Mouse (Mus musculus) macrophage (primary cell): Measurements from ENCODE around the gene Tmem40. TPM values are rescaled to one million over a fixed set of nuclear protein-coding genes. Genes with fewer than 3 reads are reported as not detected.
A peak's percentile ranks its signal among the peaks of the same experiment; 100 is the strongest.

Source experiments
- H3K27ac ChIP-seq: fragments of 350-480 bp; formaldehyde crosslinking; 2 replicates; pipeline ENCODE4 v1.9.0; 2021
- H3K36me3 ChIP-seq: fragments of 350-480 bp; formaldehyde crosslinking; 2 replicates; pipeline ENCODE4 v1.9.0; 2021; ENCODE audit errors: inconsistent target
- H3K4me3 ChIP-seq: fragments of 350-480 bp; formaldehyde crosslinking; 2 replicates; pipeline ENCODE4 v1.9.0; 2021; ENCODE audit errors: inconsistent target
- H3K79me2 ChIP-seq: fragments of 350-480 bp; formaldehyde crosslinking; 2 replicates; pipeline ENCODE4 v1.9.0; 2021; ENCODE audit errors: inconsistent target
- WGBS: methylation state at CpG from one replicate; pipeline ENCODE4 v1.1.7; 2026; ENCODE audit warnings: inconsistent platforms; ENCODE audit not compliant: missing documents; 5-methylcytosine and 5-hydroxymethylcytosine counted together
- polyA plus RNA-seq: library from polyadenylated mRNA; stranded (reverse); fragments of 250-400 nt; gene quantifications from 3 replicates; pipeline ENCODE4 v1.2.4, GENCODE M21; 2018; ENCODE audit warnings: inconsistent platforms
- total RNA-seq, 78 experiments: library from RNA; depleted of rRNA; stranded (reverse); fragments of 250-400 nt; gene quantifications; 1 replicate in 9 of 78; 2 replicates in 24 of 78; 3 replicates in 43 of 78; 4 replicates in 2 of 78; pipeline ENCODE4 v1.2.4; 2018; ENCODE audit warnings: inconsistent platforms in 56 of 78

Gene Tmem40
- 1 to 10 TPM in 9 of 26 experiments, under 1 TPM in 5, not detected in 12; 0.75 to 7.2 (median 2.1) TPM for total RNA-seq (2018; cell fraction: chromatin; rRNA removed)
- 1 to 10 TPM in 14 of 26 experiments, under 1 TPM in 12; 0.28 to 4.5 (median 1.2) TPM for total RNA-seq (2018; cell fraction: cytosol; rRNA removed)
- total RNA-seq (2018; cell fraction: nucleus; rRNA removed), result 1 to 10 TPM in 12 of 26 experiments, under 1 TPM in 5, not detected in 9; 0.63 to 4.9 (median 1.6) TPM
- polyA plus RNA-seq, result 0.49 to 1.5 TPM (median 0.86 TPM) in 3 replicates

- Histone ChIP-seq H3K4me3 (no peak within 1 kb of the TSS), H3K36me3 (no peaks in the 10 kb centered on the region), H3K79me2 (no peaks in the 10 kb centered on the region), H3K27ac (peak within 1 kb of the TSS; percentile 58)
- WGBS, result 20% methylated on average over 9 of the region's 9 CpGs
Measured at GRCm38 (mm10) chr6:115761995-115762756, at the start of gene Tmem40. Tmem40 (minus strand) TSS chr6:115762410.

DNA sequence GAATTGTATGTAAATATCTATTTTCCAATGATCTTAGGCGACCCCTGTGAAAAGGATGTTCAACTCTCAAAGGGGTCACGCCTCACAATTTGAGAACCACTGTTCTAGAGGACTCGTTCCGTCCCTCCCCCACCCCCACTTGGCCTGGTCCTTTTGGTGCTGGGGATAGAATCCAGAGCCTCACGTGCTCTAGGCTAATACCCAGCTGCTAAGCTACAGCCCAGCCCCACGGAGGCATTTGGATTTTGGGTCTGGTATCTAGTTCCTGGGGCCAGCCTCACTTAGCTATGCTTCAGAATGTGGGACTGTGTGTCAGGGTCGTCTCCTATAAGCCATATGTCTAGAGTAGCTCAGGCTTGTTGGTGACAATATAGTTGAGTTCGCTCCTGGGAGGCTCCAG lies 49.4 kb upstream of the Tmem40 start:
- whole genome bisulfite sequencing, result 96% methylated on average over 8 of the region's 8 CpGs
- Histone ChIP-seq H3K4me3 (no peak overlapping the region), H3K36me3 (0 out of 2 replicates have a peak, but pooled peaks cover 6% of the 10 kb centered on the region), H3K79me2 (peaks cover 17% of the 10 kb centered on the region), H3K27ac (no peak overlapping the region)

DNA sequence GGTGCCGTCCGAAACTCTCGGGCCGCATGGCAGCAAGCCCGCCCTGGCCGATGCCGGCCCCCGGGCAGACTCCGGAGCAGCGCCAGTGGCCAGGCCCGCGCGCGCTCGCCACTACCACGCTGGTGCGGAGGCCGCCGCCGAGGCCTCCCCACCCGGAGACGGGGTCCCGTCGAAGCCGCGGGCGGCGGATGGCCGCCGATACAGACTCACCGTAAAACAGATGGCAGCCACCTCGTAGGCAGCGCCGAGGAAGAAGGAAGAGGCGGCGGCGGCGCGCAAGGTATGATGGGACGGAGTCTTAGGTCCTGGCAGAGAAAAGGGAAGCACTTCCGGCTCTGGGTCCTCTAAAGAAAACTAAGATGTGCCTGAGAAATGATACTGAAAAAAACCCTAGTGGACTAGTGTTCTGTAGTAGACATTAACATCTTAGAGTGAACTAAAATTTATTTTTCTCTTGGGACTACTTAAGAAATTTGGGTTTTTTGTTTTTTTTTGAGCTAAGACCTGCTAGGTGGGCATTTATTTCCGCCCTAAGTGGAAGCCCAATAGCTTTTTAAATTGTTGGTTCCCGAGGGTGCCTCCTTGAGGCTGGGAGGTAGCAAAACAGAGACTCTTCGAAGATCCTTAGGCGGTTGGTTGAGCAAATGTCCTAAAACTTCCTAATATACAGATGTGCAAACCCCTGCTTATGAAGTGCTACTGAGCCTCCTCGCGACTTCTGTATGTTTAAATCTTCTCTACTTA lies 46.5 kb upstream of the Tmem40 start, which contains the start of gene Rpl32:
Gene Rpl32, minus strand, starts transcription at position 260 of the 744 bp plus-strand sequence.
- peaks cover 31% of the 10 kb centered on the region for H3K79me2 ChIP-seq
- peak within 1 kb of the TSS; percentile 90 for H3K27ac ChIP-seq
- H3K4me3 ChIP-seq, result peak within 1 kb of the TSS; percentile 99
- H3K36me3 ChIP-seq, result peaks cover 28% of the 10 kb centered on the region; the same call in 1 of the 2 replicates
- WGBS, result under 1% methylated on average over 46 of the region's 47 CpGs

GRCm38 (mm10) chr6:115808196-115808487 lies 45.9 kb upstream of the Tmem40 start:
- Histone ChIP-seq H3K36me3 (peaks cover 28% of the 10 kb centered on the region; the same call in 1 of the 2 replicates), H3K27ac (peak overlapping the region; percentile 62), H3K79me2 (peaks cover 31% of the 10 kb centered on the region), H3K4me3 (peak overlapping the region; percentile 99)
- WGBS, result 2% methylated on average over 22 of the region's 22 CpGs

DNA sequence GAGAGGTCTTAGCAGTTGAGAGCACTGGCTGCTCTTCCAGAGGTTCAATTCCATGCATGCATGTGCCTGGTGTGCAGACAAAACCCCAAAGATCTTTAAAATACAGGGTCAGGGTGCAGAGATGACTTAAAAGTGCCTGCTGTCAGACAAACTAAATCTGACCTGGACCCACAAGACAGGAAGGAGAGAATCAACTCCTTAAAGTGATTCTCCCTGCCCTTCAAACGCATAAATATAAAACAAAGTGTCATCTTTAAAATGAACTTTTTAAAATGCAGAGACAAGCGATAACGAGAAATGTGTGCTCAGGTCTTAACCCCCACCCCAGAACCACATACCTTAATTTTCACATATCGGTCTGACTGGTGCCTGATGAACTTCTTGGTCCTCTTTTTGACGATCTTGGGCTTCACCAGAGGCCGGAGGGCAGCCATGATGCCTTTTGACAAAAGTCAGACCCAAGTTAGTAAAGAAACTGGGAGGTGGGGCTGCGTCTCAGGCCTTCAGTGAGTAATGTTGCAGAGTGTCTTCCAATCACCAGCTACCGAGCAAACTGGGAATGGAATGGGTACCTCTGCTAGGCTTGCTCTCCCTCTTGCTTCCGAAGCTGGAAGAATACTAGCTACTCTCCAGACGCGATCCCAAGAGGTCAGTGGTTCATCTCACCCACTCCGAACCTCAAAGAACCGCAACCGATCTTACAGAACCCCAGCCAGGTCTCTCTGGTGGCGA lies 45.4 kb upstream of the Tmem40 start:
- 2% methylated on average over 15 of the region's 15 CpGs for WGBS
- Histone ChIP-seq H3K36me3 (peaks cover 28% of the 10 kb centered on the region; the same call in 1 of the 2 replicates), H3K79me2 (peaks cover 31% of the 10 kb centered on the region), H3K4me3 (peak overlapping the region; percentile 99), H3K27ac (peak overlapping the region; percentile 62)

GRCm38 (mm10) chr6:115804432-115805192 lies 42.4 kb upstream of the Tmem40 start:
- Histone ChIP-seq H3K79me2 (peaks cover 31% of the 10 kb centered on the region), H3K36me3 (peaks cover 28% of the 10 kb centered on the region; the same call in 1 of the 2 replicates)
- 90% methylated on average over 10 of the region's 10 CpGs for WGBS

DNA sequence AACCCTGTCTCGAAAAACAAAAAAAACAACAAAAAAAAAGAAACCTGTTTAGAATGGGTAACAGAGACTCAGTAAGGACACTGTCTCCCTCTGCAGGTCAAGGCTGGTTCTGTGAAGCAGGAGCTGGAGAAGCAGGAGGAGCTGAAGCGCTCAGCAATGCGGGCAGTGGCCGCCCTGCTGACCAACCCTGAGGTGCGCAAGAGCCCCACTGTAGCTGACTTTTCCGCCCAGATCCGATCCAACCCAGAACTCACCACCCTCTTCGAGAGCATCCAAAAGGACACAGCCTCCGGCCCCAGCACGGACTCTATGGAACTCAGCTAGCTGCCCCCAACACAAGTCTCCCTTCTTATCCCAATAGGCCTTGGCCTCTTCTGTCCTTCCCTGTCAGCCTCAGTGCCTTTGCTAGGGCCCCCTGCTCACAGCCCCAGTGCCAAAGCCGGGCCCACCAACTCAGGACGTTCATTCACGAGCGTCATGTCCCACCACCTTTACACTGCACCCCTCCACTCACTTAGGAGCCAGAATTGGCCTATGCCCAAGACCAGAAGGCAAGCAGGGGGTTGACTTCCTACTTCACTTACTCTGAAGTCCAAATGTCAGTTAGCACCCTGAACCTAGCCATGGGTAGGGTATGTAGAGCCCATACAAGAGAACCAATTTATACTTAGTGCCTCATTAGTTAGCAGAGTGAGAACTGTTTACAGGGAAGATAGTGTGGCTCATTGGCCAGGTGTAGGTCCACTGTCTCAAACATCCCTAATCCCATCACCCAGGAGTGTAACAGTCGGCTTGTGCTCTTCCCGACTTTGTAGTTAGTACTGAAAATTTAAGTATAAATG lies 41.6 kb upstream of the Tmem40 start:
- Histone ChIP-seq H3K27ac (no peak overlapping the region), H3K4me3 (no peak overlapping the region), H3K36me3 (peaks cover 28% of the 10 kb centered on the region; the same call in 1 of the 2 replicates), H3K79me2 (peaks cover 31% of the 10 kb centered on the region)
- WGBS, result 61% methylated on average over 16 of the region's 16 CpGs

More at GRCm38 (mm10) chr6:115804432-115805192, 42.4 kb upstream of the Tmem40 start:
- H3K4me3 ChIP-seq, result no peak overlapping the region
- H3K27ac ChIP-seq, result no peak overlapping the region

DNA sequence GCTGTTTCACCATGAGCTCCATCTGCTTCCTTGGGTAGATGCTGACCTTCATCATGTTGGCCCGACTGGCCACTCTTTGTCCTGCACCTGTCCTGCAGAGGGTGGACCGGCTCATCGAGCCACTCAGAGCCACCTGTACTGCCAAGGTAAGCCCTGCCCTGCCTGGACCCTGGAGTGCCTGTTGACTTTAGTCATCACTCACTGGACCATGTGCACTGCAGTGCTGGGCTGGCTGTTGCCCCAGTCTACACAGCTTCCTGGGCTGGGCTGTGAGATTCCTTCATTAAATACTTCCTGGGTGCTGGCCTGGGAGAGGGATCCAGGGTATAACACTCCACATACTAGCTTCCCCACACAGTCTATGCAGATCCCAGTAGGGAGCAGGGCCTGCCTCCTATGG lies 39.6 kb upstream of the Tmem40 start:
- no peak overlapping the region for H3K27ac ChIP-seq
- peaks cover 15% of the 10 kb centered on the region for H3K79me2 ChIP-seq
- WGBS, result 94% methylated on average over 3 of the region's 3 CpGs
- H3K36me3 ChIP-seq, result peaks cover 24% of the 10 kb centered on the region; the same call in 1 of the 2 replicates
- H3K4me3 ChIP-seq, result no peak overlapping the region

GRCm38 (mm10) chr6:115792691-115793215 lies 30.5 kb upstream of the Tmem40 start:
- no peaks in the 10 kb centered on the region for H3K79me2 ChIP-seq
- H3K27ac ChIP-seq, result no peak overlapping the region
- 43% methylated on average over 21 of the region's 21 CpGs for WGBS
- H3K36me3 ChIP-seq, result no peaks in the 10 kb centered on the region
- no peak overlapping the region for H3K4me3 ChIP-seq

GRCm38 (mm10) chr6:115791842-115792686 lies 29.9 kb upstream of the Tmem40 start:
- Histone ChIP-seq H3K36me3 (no peaks in the 10 kb centered on the region), H3K79me2 (no peaks in the 10 kb centered on the region), H3K27ac (no peak overlapping the region), H3K4me3 (no peak overlapping the region)
- WGBS, result 38% methylated on average over 34 of the region's 34 CpGs

DNA sequence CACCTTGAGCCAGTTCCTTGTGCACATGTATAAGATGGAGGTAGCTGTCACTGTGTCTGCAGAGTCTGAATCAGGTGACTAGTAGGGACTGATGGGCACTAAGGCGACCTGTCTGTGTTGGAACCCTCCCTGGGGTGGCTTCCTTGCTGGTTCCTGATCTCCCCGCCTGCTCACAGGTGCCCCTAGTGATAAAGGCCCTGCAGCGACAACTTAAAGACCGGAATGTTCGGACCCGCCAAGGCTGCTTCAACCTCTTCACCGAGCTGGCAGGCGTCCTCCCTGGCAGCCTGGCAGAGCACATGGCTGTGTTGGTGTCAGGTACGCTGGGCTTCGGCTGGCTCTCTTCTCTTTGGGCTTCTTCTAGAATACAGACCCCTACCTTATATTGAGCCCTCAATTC lies 28.8 kb upstream of the Tmem40 start:
- Histone ChIP-seq H3K27ac (no peak overlapping the region), H3K4me3 (no peak overlapping the region), H3K36me3 (no peaks in the 10 kb centered on the region), H3K79me2 (no peaks in the 10 kb centered on the region)
- 97% methylated on average over 10 of the region's 10 CpGs for whole genome bisulfite sequencing

DNA sequence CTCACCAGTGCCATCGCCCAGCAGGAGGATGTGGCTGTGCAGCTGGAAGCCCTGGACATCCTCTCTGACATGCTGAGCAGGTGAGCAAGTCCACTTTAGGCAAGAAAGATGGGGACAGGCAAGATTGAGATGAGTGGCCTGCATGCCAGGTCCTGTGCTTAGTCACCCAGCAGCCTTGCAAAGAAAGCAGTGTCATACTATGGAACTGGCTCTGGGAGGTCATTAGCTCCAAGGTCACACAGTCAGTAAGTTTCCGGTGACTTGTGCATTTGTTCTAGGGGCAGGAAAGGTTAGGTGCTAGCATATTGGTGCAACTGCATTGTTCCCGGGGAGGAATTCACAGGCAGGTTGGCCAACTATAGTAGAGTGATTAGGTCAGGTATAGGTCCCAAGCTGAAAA lies 20.6 kb upstream of the Tmem40 start:
- Histone ChIP-seq H3K79me2 (no peaks in the 10 kb centered on the region), H3K36me3 (no peaks in the 10 kb centered on the region), H3K27ac (no peak overlapping the region), H3K4me3 (no peak overlapping the region)
- WGBS, result 95% methylated on average over 3 of the region's 3 CpGs
